Mouse (Mus musculus) cerebellum, adult 2 months (tissue): ENCODE measurements at regions not wholly inside any gene's neighbourhood (a gene's known extent, or its start where the extent isn't known, plus 50 kb on each side); places are given as distances from the start of the nearest gene placed in this dataset.

Source experiments
- CTCF ChIP-seq: fragments of 200-500 bp; IDR thresholded peaks from 2 replicates; pipeline ENCODE4 v1.5.1; 2011; ENCODE audit warnings: low read depth, mild to moderate bottlenecking, control low read depth, low read length, moderate library complexity, borderline replicate concordance; ENCODE audit not compliant: insufficient read depth
- POLR2A ChIP-seq: fragments of 200-500 bp; IDR thresholded peaks from 2 replicates; pipeline ENCODE4 v1.6.1; 2011; ENCODE audit warnings: low read length, control low read depth, borderline replicate concordance; ENCODE audit not compliant: insufficient read depth

- no peak for TF ChIP-seq CTCF
- TF ChIP-seq POLR2A, result no peak
These were observed 107.8 kb downstream of the Sox2 start for GRCm38 (mm10) chr3:34757813-34758510.
